Mouse (Mus musculus) kidney, adult 2 months (tissue): ENCODE data around the gene Cmss1. TPM values are rescaled to one million over a fixed set of nuclear protein-coding genes. Genes with fewer than 3 reads are reported as not detected.
A peak's percentile ranks its signal among the peaks of the same experiment; 100 is the strongest.

ENCODE experiments used
- DNase-seq: peaks from one replicate; pipeline ENCODE4 v3.0.0; 2021
- H3K27ac ChIP-seq: fragments of 200-500 bp; 2 replicates; pipeline ENCODE4 v1.5.1; 2012; ENCODE audit warnings: low read depth, low read length, control low read depth, inconsistent platforms; ENCODE audit not compliant: insufficient read depth
- H3K27me3 ChIP-seq: fragments of 200-500 bp; replicated peaks from 2 replicates; pipeline ENCODE4 v1.6.1; 2012; ENCODE audit warnings: mild to moderate bottlenecking, moderate library complexity, low read length, inconsistent platforms; ENCODE audit not compliant: control insufficient read depth, insufficient read depth
- H3K36me3 ChIP-seq: fragments of 200-500 bp; 2 replicates; pipeline ENCODE4 v1.6.1; 2012; ENCODE audit warnings: mild to moderate bottlenecking, moderate library complexity, low read length, inconsistent platforms; ENCODE audit not compliant: control insufficient read depth, insufficient read depth
- H3K4me1 ChIP-seq: fragments of 200-500 bp; 2 replicates; pipeline ENCODE4 v1.6.1; 2011; ENCODE audit warnings: low read length; ENCODE audit not compliant: control insufficient read depth, insufficient read depth
- H3K4me3 ChIP-seq: fragments of 200-500 bp; 2 replicates; pipeline ENCODE4 v1.5.1; 2011; ENCODE audit warnings: mild to moderate bottlenecking, low read depth, low read length, control low read depth; ENCODE audit not compliant: insufficient read depth
- CTCF ChIP-seq: fragments of 200-500 bp; conservative IDR thresholded peaks from 2 replicates; pipeline ENCODE4 v1.5.1; 2011; ENCODE audit warnings: low read depth, mild to moderate bottlenecking, control low read depth, low read length, moderate library complexity, mixed read lengths; ENCODE audit not compliant: insufficient read depth, insufficient read length
- POLR2A ChIP-seq: fragments of 200-500 bp; IDR thresholded peaks from one replicate; pipeline ENCODE4 v1.6.1; 2011; ENCODE audit warnings: low read depth, low read length, control low read depth
- WGBS: fragments of 180-500 bp; shearing (Covaris S2); methylation state at CpG from one replicate; pipeline ENCODE4 v1.1.7; 2018; 5-methylcytosine and 5-hydroxymethylcytosine counted together
- polyA plus RNA-seq: library from polyadenylated mRNA; depleted of rRNA; stranded (reverse); fragments of >200 nt; gene quantifications from 2 replicates; pipeline ENCODE4 v1.2.3, GENCODE M21; 2012; rRNA removed

Cmss1 gene
- 4.4 and 7.2 TPM in 2 replicates for polyA plus RNA-seq

GRCm38 (mm10) chr16:57606444-57607227 lies at the start of gene Cmss1:
Cmss1 (minus strand) TSS chr16:57606864.
- under 1% methylated on average over 64 of the region's 64 CpGs for WGBS
- Histone ChIP-seq H3K4me1 (peaks cover 4% of the 10 kb centered on the region; the same call in 1 of the 2 replicates), H3K36me3 (no peaks in the 10 kb centered on the region), H3K27ac (no peak within 1 kb of the TSS), H3K4me3 (peak within 1 kb of the TSS; percentile 97), H3K27me3 (no peaks in the 10 kb centered on the region)
- TF ChIP-seq POLR2A (no peak), CTCF (no peak)
- DNase-seq, result peak; percentile 85

DNA sequence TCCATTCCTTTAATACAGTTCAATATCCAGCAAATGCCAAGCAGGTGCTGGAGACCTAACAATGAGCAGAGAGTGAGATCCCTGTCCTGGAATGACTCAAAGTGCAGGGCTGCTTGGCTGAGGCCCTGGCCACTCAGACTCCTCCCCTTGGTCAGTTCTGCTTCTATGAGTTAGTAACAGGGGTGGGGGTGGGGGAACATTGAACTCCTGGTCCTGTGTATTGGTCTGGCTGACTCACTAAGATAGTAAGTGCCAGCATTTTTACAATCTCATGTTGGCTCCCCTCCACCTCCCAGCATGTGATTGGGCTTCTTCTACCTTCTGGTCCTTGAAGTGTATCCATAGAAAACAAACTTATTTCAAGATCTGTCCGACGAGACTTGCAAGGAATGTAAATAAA lies 43.2 kb upstream of the Cmss1 start:
- 0 out of 2 replicates have a peak, but pooled peaks cover 4% of the 10 kb centered on the region for H3K4me1 ChIP-seq
- 23% methylated on average over 2 of the region's 2 CpGs for WGBS
- H3K27ac ChIP-seq, result no peak overlapping the region
- H3K36me3 ChIP-seq, result no peaks in the 10 kb centered on the region
- DNase-seq, result peak; percentile 58
- no peak overlapping the region for H3K4me3 ChIP-seq
- TF ChIP-seq POLR2A, result no peak
- no peak for TF ChIP-seq CTCF
- H3K27me3 ChIP-seq, result no peaks in the 10 kb centered on the region

DNA sequence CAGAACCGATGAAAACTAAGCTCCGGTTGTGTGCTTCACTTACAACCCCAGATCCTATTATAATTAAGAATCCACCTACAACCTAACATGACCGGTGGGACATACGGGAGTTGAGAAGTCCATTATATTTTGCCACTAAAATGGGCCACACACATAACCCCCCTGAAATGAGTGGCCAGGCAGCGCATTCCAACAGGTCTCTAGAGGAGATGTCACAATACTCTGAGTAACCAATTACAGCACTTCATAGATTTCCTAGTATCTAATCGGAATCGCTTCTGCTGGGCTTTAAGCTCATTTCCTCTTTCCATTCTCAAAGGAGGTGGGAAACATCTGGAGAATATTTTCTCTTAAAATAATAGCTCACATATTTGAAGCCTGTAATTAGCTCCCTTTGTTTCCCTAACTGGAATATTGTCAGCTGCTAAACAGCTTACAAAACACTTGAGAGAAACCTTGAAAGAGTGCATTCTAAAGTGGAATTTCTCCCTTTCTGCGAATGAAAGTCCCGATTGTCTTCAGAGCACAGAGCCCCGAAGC lies 34.8 kb upstream of the Cmss1 start:
- TF ChIP-seq CTCF (no peak), POLR2A (no peak)
- no peak for DNase-seq
- no peaks in the 10 kb centered on the region for H3K4me1 ChIP-seq
- no peaks in the 10 kb centered on the region for H3K27me3 ChIP-seq
- no peaks in the 10 kb centered on the region for H3K36me3 ChIP-seq
- WGBS, result 77% methylated on average over 10 of the region's 10 CpGs
- no peak overlapping the region for H3K27ac ChIP-seq
- no peak overlapping the region for H3K4me3 ChIP-seq

DNA sequence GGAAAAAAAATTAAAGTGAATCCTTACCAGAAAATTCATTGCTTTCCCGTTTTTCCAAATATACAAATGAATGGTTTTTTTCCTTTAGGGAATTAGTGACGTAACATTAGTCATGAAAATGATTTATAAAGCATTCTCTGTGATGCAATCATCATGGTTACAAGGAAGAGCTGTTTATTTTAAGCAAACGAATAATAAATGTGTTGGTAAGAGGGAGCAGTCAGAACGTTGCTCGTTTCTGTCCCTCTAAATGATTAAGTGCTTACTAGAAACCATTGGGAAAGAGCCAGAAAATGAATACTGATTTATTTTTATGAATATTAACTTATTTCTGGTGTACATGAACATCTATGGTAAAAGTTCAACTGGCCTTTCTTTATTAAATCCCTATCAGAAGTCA lies 28.1 kb upstream of the Cmss1 start:
- Histone ChIP-seq H3K27ac (no peak overlapping the region), H3K36me3 (no peaks in the 10 kb centered on the region), H3K27me3 (no peaks in the 10 kb centered on the region), H3K4me3 (no peak overlapping the region), H3K4me1 (no peaks in the 10 kb centered on the region)
- 54% methylated on average over 5 of the region's 5 CpGs for WGBS
- TF ChIP-seq POLR2A (no peak), CTCF (no peak)
- no peak for DNase-seq

DNA sequence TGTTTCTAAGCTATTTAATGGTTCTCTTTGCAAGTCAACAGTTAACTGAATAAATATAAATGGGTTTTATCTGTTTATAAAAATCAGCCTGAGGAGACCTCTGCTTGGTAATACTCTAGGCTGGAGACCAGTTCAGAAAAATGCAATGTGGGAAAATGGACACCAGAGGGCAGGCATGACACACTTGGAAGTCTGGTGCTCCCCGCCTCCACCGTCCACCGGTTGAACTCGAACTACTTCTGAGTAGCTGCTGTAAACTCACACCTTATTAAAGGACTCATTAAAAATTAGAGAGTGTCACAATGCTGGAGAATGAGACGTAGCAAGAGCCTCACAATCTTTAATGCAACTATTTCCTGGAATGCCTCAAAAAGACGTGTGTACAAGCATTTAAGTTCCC lies 27.5 kb upstream of the Cmss1 start:
- no peaks in the 10 kb centered on the region for H3K27me3 ChIP-seq
- no peak overlapping the region for H3K4me3 ChIP-seq
- no peaks in the 10 kb centered on the region for H3K36me3 ChIP-seq
- H3K27ac ChIP-seq, result no peak overlapping the region
- 9% methylated on average over 6 of the region's 6 CpGs for WGBS
- peak; percentile 76 for DNase-seq
- no peaks in the 10 kb centered on the region for H3K4me1 ChIP-seq
- TF ChIP-seq CTCF (peak; percentile 83), POLR2A (no peak)

DNA sequence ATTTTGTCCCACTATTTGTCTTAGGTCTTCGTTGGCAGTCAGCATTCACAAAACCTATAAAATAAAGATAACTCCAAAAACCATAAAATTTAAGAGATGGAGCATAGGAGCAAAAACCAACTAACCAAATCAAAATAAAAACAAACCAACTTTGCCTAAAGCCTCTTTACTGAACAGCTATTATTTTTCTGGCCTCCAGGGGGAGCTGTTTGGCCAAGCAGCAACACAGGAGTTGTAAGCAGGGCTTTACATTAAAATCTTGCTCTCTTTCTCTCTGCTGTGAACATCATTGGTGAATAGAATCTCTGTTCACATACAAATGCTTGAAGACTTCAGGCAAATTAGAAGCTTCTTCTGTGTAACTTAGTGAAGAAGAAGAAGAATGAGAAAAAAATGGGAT lies 5.1 kb upstream of the Cmss1 start:
- Histone ChIP-seq H3K4me1 (peaks cover 4% of the 10 kb centered on the region; the same call in 1 of the 2 replicates), H3K27ac (no peak overlapping the region), H3K27me3 (no peaks in the 10 kb centered on the region), H3K4me3 (no peak overlapping the region), H3K36me3 (no peaks in the 10 kb centered on the region)
- no peak for TF ChIP-seq POLR2A
- TF ChIP-seq CTCF, result peak; percentile 62
- 12% methylated on average over 1 of the region's 1 CpGs for WGBS
- DNase-seq, result peak; percentile 31

DNA sequence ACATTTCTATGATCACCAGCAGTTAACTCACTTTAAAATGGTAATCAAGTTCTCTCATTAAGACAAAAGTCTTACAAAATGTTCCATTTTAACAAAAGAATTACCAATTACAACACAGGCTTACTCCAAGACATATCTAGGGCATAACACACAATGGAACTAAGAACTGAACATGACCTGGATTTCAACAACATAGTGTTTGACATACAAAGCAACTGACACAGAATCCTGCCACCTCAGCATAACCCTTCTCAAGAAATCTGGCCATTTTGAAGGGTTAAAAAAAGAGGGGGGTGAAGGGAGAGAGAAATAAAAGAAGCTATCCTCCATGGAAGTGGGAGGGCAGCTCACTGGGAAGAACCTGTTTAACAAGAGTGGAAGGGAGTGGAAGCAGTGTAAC lies 5.6 kb downstream of the Cmss1 start:
- TF ChIP-seq CTCF (no peak), POLR2A (no peak)
- H3K4me3 ChIP-seq, result no peak overlapping the region
- no peaks in the 10 kb centered on the region for H3K4me1 ChIP-seq
- no peaks in the 10 kb centered on the region for H3K27me3 ChIP-seq
- no peaks in the 10 kb centered on the region for H3K36me3 ChIP-seq
- H3K27ac ChIP-seq, result no peak overlapping the region
- no peak for DNase-seq
